Mouse (Mus musculus) limb, embryonic 13.5 days (tissue): ENCODE measurements at regions not wholly inside any gene's neighbourhood (a gene's known extent, or its start where the extent isn't known, plus 50 kb on each side); places are given as distances from the start of the nearest gene placed in this dataset.
"Not testable (repeated sequence)": the region's sequence is repeated elsewhere in the genome, so short reads cannot be mapped to it uniquely, and the experiment has no call there.

ENCODE experiments used
- ATAC-seq: fragments of 200-750 bp; cut with Nextera tagmentation; 2 replicates; pipeline ENCODE4 v1.8.0; 2017; ENCODE audit warnings: low read depth, moderate number of reproducible peaks, moderate TSS enrichment; ENCODE audit not compliant: low FRiP score
- H3K27ac ChIP-seq: fragments of 300-500 bp; sonication (generic); 2 replicates; pipeline ENCODE4 v1.5.1; 2015; ENCODE audit warnings: inconsistent platforms, mild to moderate bottlenecking, moderate library complexity
- H3K27me3 ChIP-seq: fragments of 300-500 bp; sonication (generic); 2 replicates; pipeline ENCODE4 v1.6.1; 2015; ENCODE audit warnings: mild to moderate bottlenecking, inconsistent platforms
- H3K36me3 ChIP-seq: fragments of 300-500 bp; sonication (generic); 2 replicates; pipeline ENCODE4 v1.6.1; 2015; ENCODE audit warnings: inconsistent platforms, mild to moderate bottlenecking, moderate library complexity
- H3K4me1 ChIP-seq: fragments of 300-500 bp; sonication (generic); 2 replicates; pipeline ENCODE4 v1.6.1; 2015; ENCODE audit warnings: inconsistent platforms
- H3K4me2 ChIP-seq: fragments of 300-500 bp; sonication (generic); replicated peaks from 2 replicates; pipeline ENCODE4 v1.6.1; 2015; ENCODE audit warnings: inconsistent platforms, mild to moderate bottlenecking, moderate library complexity
- H3K4me3 ChIP-seq: fragments of 300-500 bp; sonication (generic); 2 replicates; pipeline ENCODE4 v1.5.1; 2015; ENCODE audit warnings: moderate library complexity, mild to moderate bottlenecking, inconsistent platforms
- H3K9ac ChIP-seq: fragments of 300-500 bp; sonication (generic); 2 replicates; pipeline ENCODE4 v1.6.1; 2015; ENCODE audit warnings: mild to moderate bottlenecking, inconsistent platforms
- H3K9me3 ChIP-seq: fragments of 300-500 bp; sonication (generic); 2 replicates; pipeline ENCODE4 v1.6.1; 2016; ENCODE audit warnings: inconsistent platforms
- WGBS: fragments of 180-500 bp; shearing (Covaris S2); methylation state at CpG from one replicate; pipeline ENCODE4 v1.1.7; 2015; 5-methylcytosine and 5-hydroxymethylcytosine counted together

GRCm38 (mm10) chr14:48799442-48800099 lies 126.0 kb upstream of the Otx2 start:
- Histone ChIP-seq H3K9me3 (no peaks in the 10 kb centered on the region), H3K4me2 (no peak overlapping the region), H3K27ac (no peak overlapping the region), H3K4me3 (no peak overlapping the region), H3K4me1 (0 out of 2 replicates have a peak, but pooled peaks cover 9% of the 10 kb centered on the region), H3K27me3 (peaks cover 17% of the 10 kb centered on the region), H3K36me3 (no peaks in the 10 kb centered on the region), H3K9ac (no peak overlapping the region)
- ATAC-seq: no peak
- 28% methylated on average over 10 of the region's 10 CpGs for WGBS

GRCm38 (mm10) chr14:48791507-48791906 lies 117.9 kb upstream of the Otx2 start:
- ATAC-seq: no peak
- no peak overlapping the region for H3K9ac ChIP-seq
- no peaks in the 10 kb centered on the region for H3K36me3 ChIP-seq
- WGBS: 72% methylated on average over 5 of the region's 5 CpGs
- peaks cover 28% of the 10 kb centered on the region for H3K27me3 ChIP-seq
- peaks cover 16% of the 10 kb centered on the region for H3K4me1 ChIP-seq
- H3K4me2 ChIP-seq: no peak overlapping the region
- H3K9me3 ChIP-seq: no peaks in the 10 kb centered on the region
- no peak overlapping the region for H3K4me3 ChIP-seq
- H3K27ac ChIP-seq: no peak overlapping the region

GRCm38 (mm10) chr14:48779327-48779726 lies 105.7 kb upstream of the Otx2 start:
- Histone ChIP-seq H3K27me3 (no peaks in the 10 kb centered on the region), H3K9me3 (no peaks in the 10 kb centered on the region), H3K4me3 (no peak overlapping the region), H3K9ac (no peak overlapping the region), H3K4me1 (no peaks in the 10 kb centered on the region), H3K36me3 (no peaks in the 10 kb centered on the region), H3K4me2 (no peak overlapping the region), H3K27ac (no peak overlapping the region)
- no peak for ATAC-seq
- WGBS: 82% methylated on average over 1 of the region's 1 CpGs

- no peak overlapping the region for H3K27ac ChIP-seq
- 17% methylated on average over 9 of the region's 9 CpGs for WGBS
- H3K4me1 ChIP-seq: no peaks in the 10 kb centered on the region
- no peaks in the 10 kb centered on the region for H3K9me3 ChIP-seq
- H3K4me2 ChIP-seq: 0 out of 2 replicates have a peak overlapping the region, but pooled peaks have one; percentile 23
- no peaks in the 10 kb centered on the region for H3K36me3 ChIP-seq
- no peak overlapping the region for H3K9ac ChIP-seq
- H3K27me3 ChIP-seq: no peaks in the 10 kb centered on the region
- no peak overlapping the region for H3K4me3 ChIP-seq
- ATAC-seq: no peak
Measured at GRCm38 (mm10) chr14:48770832-48771231, 97.2 kb upstream of the Otx2 start.

GRCm38 (mm10) chr14:48762691-48763090 lies 89.1 kb upstream of the Otx2 start:
- Histone ChIP-seq H3K27ac (no peak overlapping the region), H3K4me1 (no peaks in the 10 kb centered on the region), H3K36me3 (no peaks in the 10 kb centered on the region), H3K27me3 (no peaks in the 10 kb centered on the region), H3K9ac (no peak overlapping the region), H3K4me3 (no peak overlapping the region), H3K4me2 (no peak overlapping the region), H3K9me3 (no peaks in the 10 kb centered on the region)
- WGBS: 89% methylated on average over 5 of the region's 5 CpGs
- no peak for ATAC-seq

- Histone ChIP-seq H3K9me3 (no peaks in the 10 kb centered on the region), H3K36me3 (no peaks in the 10 kb centered on the region), H3K4me3 (no peak overlapping the region), H3K27ac (no peak overlapping the region), H3K4me1 (no peaks in the 10 kb centered on the region), H3K4me2 (no peak overlapping the region), H3K9ac (no peak overlapping the region), H3K27me3 (no peaks in the 10 kb centered on the region)
- 82% methylated on average over 7 of the region's 7 CpGs for WGBS
- no peak for ATAC-seq
Measured at GRCm38 (mm10) chr14:48761002-48761648, 87.5 kb upstream of the Otx2 start.

GRCm38 (mm10) chr14:48755096-48755495 lies 81.5 kb upstream of the Otx2 start:
- not testable (repeated sequence) for ATAC-seq
- peaks cover 30% of the 10 kb centered on the region for H3K27me3 ChIP-seq
- WGBS: 95% methylated on average over 5 of the region's 5 CpGs

GRCm38 (mm10) chr14:48754080-48754720 lies 80.6 kb upstream of the Otx2 start:
- Histone ChIP-seq H3K4me2 (no peak overlapping the region), H3K36me3 (no peaks in the 10 kb centered on the region), H3K4me3 (no peak overlapping the region), H3K9me3 (no peaks in the 10 kb centered on the region), H3K27me3 (peaks cover 30% of the 10 kb centered on the region), H3K4me1 (peaks cover 24% of the 10 kb centered on the region), H3K27ac (no peak overlapping the region), H3K9ac (no peak overlapping the region)
- no peak for ATAC-seq
- 28% methylated on average over 11 of the region's 11 CpGs for WGBS

More at GRCm38 (mm10) chr14:48755096-48755495, 81.5 kb upstream of the Otx2 start:
- not testable (repeated sequence) for H3K9me3 ChIP-seq, H3K27ac ChIP-seq, H3K4me3 ChIP-seq, H3K9ac ChIP-seq, H3K36me3 ChIP-seq, H3K4me2 ChIP-seq
- peaks cover 23% of the 10 kb centered on the region for H3K4me1 ChIP-seq

- Histone ChIP-seq H3K27me3 (peaks cover 30% of the 10 kb centered on the region), H3K4me3 (no peak overlapping the region), H3K4me2 (no peak overlapping the region), H3K9ac (no peak overlapping the region), H3K4me1 (peaks cover 24% of the 10 kb centered on the region), H3K36me3 (no peaks in the 10 kb centered on the region), H3K27ac (no peak overlapping the region), H3K9me3 (no peaks in the 10 kb centered on the region)
- ATAC-seq: no peak
- 22% methylated on average over 10 of the region's 10 CpGs for WGBS
Measured at GRCm38 (mm10) chr14:48753517-48754079, 80.0 kb upstream of the Otx2 start.

- ATAC-seq: no peak
- no peak overlapping the region for H3K27ac ChIP-seq
Measured at GRCm38 (mm10) chr14:48753084-48753483, 79.5 kb upstream of the Otx2 start.

GRCm38 (mm10) chr14:48752579-48752905 lies 78.9 kb upstream of the Otx2 start:
- peaks cover 30% of the 10 kb centered on the region for H3K27me3 ChIP-seq
- H3K4me1 ChIP-seq: peaks cover 24% of the 10 kb centered on the region
- ATAC-seq: no peak
- no peak overlapping the region for H3K4me3 ChIP-seq
- no peaks in the 10 kb centered on the region for H3K36me3 ChIP-seq
- no peaks in the 10 kb centered on the region for H3K9me3 ChIP-seq
- no peak overlapping the region for H3K27ac ChIP-seq
- peak overlapping the region; percentile 49 for H3K4me2 ChIP-seq
- 39% methylated on average over 8 of the region's 8 CpGs for WGBS
- no peak overlapping the region for H3K9ac ChIP-seq

More at GRCm38 (mm10) chr14:48753084-48753483, 79.5 kb upstream of the Otx2 start:
- no peaks in the 10 kb centered on the region for H3K36me3 ChIP-seq
- WGBS: 41% methylated on average over 7 of the region's 7 CpGs
- no peak overlapping the region for H3K4me3 ChIP-seq
- H3K4me1 ChIP-seq: peaks cover 24% of the 10 kb centered on the region
- H3K4me2 ChIP-seq: no peak overlapping the region
- no peaks in the 10 kb centered on the region for H3K9me3 ChIP-seq
- peaks cover 30% of the 10 kb centered on the region for H3K27me3 ChIP-seq
- no peak overlapping the region for H3K9ac ChIP-seq
